Mouse (Mus musculus) cerebellum, postnatal 14 days (tissue): Measurements from ENCODE around the gene Cenpj.
A peak's percentile ranks its signal among the peaks of the same experiment; 100 is the strongest.

ENCODE experiments used
- DNase-seq, 2 experiments: peaks; one replicate each; pipeline ENCODE4 v3.0.0; 2021; ENCODE audit warnings: mixed read lengths in 2 of 2

Cenpj gene

GRCm38 (mm10) chr14:56544946-56545345 is 30.3 kb downstream of the Cenpj start:
- peak; percentile 20 to 36 for DNase-seq

- no peak for DNase-seq
These were observed 44.4 kb downstream of the Cenpj start for GRCm38 (mm10) chr14:56530788-56531187.

GRCm38 (mm10) chr14:56514775-56515174 is 60.5 kb downstream of the Cenpj start:
- no peak for DNase-seq

DNA sequence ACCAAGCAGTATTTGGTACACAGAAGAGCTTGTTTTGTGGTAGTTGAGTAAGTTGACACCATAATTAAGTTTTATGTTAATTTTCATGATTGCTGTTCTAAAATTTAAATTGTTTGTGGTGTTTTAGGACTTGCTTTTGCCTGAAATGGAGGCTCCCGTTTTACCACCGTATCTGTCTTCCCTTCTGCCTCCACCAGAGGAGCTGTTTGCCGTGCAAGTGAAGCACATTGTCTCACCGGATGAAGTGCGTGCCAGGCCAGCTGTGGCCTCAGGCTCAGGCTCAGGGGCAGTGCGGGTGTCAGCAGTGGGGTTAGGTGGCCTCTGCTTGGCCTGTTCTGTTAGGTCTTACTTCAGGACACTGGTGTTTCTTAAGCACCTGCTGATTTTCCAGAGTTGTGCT is 63.1 kb downstream of the Cenpj start:
- peak in 1 of 2 experiments; percentile 24 for DNase-seq

- no peak for DNase-seq
These were observed 68.5 kb downstream of the Cenpj start for GRCm38 (mm10) chr14:56506743-56507142.

DNA sequence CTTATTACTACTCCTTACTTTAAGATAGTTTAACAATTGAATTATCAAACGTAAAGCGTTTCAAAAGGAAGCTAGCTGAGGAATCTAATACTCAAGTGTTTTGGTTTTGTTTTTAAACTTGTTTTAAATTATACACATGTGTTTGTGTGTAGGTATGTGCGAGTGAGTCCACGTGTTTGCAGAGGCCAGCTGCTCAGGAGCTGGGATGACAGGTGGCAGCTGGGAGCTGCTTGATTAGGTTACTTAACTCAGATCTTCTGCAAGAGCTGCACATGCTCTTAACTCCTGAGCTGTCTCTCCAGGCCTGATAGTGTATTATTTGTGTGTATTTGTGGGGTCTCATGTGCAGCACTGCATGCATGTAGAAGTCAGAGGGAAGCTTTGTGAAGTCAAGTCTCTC is 72.8 kb downstream of the Cenpj start:
- no peak for DNase-seq

DNA sequence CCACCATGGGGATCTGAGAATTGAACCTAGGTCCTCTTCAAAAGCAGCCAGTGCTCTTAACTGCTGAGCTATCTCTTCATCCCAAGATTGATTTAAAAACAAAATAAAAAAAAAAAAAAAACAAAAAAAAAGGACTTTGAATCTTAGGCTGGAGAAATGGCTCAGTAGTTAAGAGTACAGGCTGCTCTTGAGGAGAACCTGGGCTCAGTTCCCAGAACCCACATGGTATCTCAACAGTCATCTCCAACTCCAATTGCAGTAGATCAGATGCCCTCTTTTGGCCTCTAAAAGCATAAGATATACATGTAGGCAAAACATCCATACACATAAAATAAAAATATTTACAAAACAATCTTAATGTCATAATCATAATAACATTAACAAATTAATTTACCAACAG is 85.4 kb downstream of the Cenpj start:
- DNase-seq = peak; percentile 4
